Comparison of ENCODE assay signal across 21 mouse cellular contexts in the genomic region with DNA sequence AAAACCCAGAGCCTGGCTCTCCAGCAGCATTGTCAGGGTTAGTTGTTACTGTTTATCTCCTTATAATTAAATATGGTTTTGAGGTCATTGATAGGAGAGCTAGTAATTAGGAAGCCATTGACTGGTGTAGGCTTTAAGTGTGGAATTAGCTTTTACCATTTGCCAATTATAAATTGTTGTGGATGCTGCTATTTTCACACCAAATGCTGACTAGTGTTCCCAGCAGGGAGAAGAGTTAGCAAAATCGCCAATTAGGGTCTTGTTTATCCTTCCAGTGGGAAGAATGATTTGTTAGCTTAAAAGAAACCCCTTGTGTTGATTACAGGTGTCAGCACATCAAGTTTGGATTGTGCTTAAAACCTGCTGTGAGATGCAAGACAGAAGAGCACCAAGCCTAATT.
DNase-seq lines count a peak whose midpoint lies in the region; ATAC-seq and TF ChIP-seq lines count a peak whose summit lies in the region.
"Had no signal": no experiment of that assay in that cellular context is flagged by ENCODE, and none has a peak within 500 bp of the region (broad histone marks: within the 10 kb centered on the region; RNA-seq: fewer than 3 reads in every experiment).

No protein-coding gene starts in this region.

- no peak overlapping the region for H3K4me3 ChIP-seq in forebrain, embryonic 12.5 days (replicated peaks)
- no peak overlapping the region for H3K4me3 ChIP-seq in forebrain, postnatal 0 days (ENCODE audit: low read depth, low read length)
- no peak overlapping the region for H3K4me3 ChIP-seq in forebrain, embryonic 13.5 days
- no peak overlapping the region for H3K4me3 ChIP-seq in forebrain, embryonic 15.5 days
- H3K4me3 ChIP-seq: embryonic facial prominence, embryonic 13.5 days; embryonic facial prominence, embryonic 15.5 days; erythroblast, embryonic 14.5 days had no signal

- H3K27me3 ChIP-seq in forebrain, embryonic 12.5 days, result no peaks in the 10 kb centered on the region
- H3K27me3 ChIP-seq in forebrain, postnatal 0 days (ENCODE audit: insufficient read depth, low read length), result no peaks in the 10 kb centered on the region; the same call in 1 of the 2 replicates
- H3K27me3 ChIP-seq in forebrain, embryonic 13.5 days, result peaks cover 2% of the 10 kb centered on the region; the same call in 1 of the 2 replicates
- no peaks in the 10 kb centered on the region for H3K27me3 ChIP-seq in forebrain, embryonic 15.5 days
- H3K27me3 ChIP-seq: embryonic facial prominence, embryonic 13.5 days; embryonic facial prominence, embryonic 15.5 days had no signal

- WGBS in forebrain, embryonic 12.5 days, result 5% methylated on average over 1 of the region's 1 CpGs
- WGBS in forebrain, postnatal 0 days, result 4% methylated on average over 1 of the region's 1 CpGs
- WGBS in forebrain, embryonic 13.5 days, result 0% methylated on average over 1 of the region's 1 CpGs
- WGBS in forebrain, embryonic 15.5 days, result 2% methylated on average over 1 of the region's 1 CpGs

- peaks cover 8% of the 10 kb centered on the region for H3K4me1 ChIP-seq in forebrain, embryonic 12.5 days
- no peaks in the 10 kb centered on the region; the same call in 1 of the 2 replicates for H3K4me1 ChIP-seq in forebrain, postnatal 0 days (ENCODE audit: insufficient read depth)
- H3K4me1 ChIP-seq in forebrain, embryonic 13.5 days, result peaks cover 10% of the 10 kb centered on the region
- peaks cover 13% of the 10 kb centered on the region for H3K4me1 ChIP-seq in forebrain, embryonic 15.5 days
- H3K4me1 ChIP-seq: embryonic facial prominence, embryonic 15.5 days had no signal

- TF ChIP-seq POLR2A in brain, embryonic 14.5 days (IDR thresholded peaks at IDR 0.05; ENCODE audit: borderline replicate concordance, extremely low read depth, insufficient read depth, insufficient read length, poor library complexity, severe bottlenecking), result no peak

- peak; percentile 71; the same call in 1 of the 2 replicates for ATAC-seq in forebrain, embryonic 12.5 days (ENCODE audit: low FRiP score)
- no peak for ATAC-seq in forebrain, postnatal 0 days
- peak; percentile 82 for ATAC-seq in forebrain, embryonic 13.5 days
- ATAC-seq in forebrain, embryonic 15.5 days (replicated peaks), result peak; percentile 78

- TF ChIP-seq CTCF in forebrain, postnatal 0 days (IDR thresholded peaks at IDR 0.05; ENCODE audit: low read depth), result no peak
- TF ChIP-seq CTCF in brain, embryonic 14.5 days (IDR thresholded peaks at IDR 0.05; ENCODE audit: borderline replicate concordance, extremely low read depth, insufficient read depth, insufficient read length), result no peak

- no peak overlapping the region for H3K27ac ChIP-seq in forebrain, embryonic 12.5 days
- no peak overlapping the region for H3K27ac ChIP-seq in forebrain, postnatal 0 days (ENCODE audit: low read depth, low read length)
- no peak overlapping the region for H3K27ac ChIP-seq in forebrain, embryonic 13.5 days
- no peak overlapping the region for H3K27ac ChIP-seq in forebrain, embryonic 15.5 days (replicated peaks)
- H3K27ac ChIP-seq: embryonic facial prominence, embryonic 13.5 days; embryonic facial prominence, embryonic 15.5 days had no signal

- H3K4me2 ChIP-seq in forebrain, embryonic 12.5 days, result no peak overlapping the region
- H3K4me2 ChIP-seq in forebrain, postnatal 0 days (ENCODE audit: low read depth), result no peak overlapping the region
- no peak overlapping the region for H3K4me2 ChIP-seq in forebrain, embryonic 13.5 days
- H3K4me2 ChIP-seq in forebrain, embryonic 15.5 days (replicated peaks), result no peak overlapping the region
- H3K4me2 ChIP-seq: embryonic facial prominence, embryonic 13.5 days; embryonic facial prominence, embryonic 15.5 days had no signal

- DNase-seq in forebrain, postnatal 0 days, result no peak
- DNase-seq in brain, embryonic 14.5 days (ENCODE audit: low read depth), result peak; percentile 82
- no peak for DNase-seq in adrenal gland, adult 8-10 months
- DNase-seq in gastrocnemius, postnatal 4 days (ENCODE audit: low spot score in 2 of 2), result no peak
- DNase-seq in thymus, postnatal 25 days, result no peak
- DNase-seq: adrenal gland, adult 2 months; adrenal gland, postnatal 14 days; adrenal gland, postnatal 36 days; cerebellum, adult 11 months; cerebellum, adult 18-20 months; cerebellum, adult 8-10 months; cerebellum, adult 9-11 months; cerebellum, postnatal 14 days; cerebellum, postnatal 36 days; embryo, embryonic 11 days had no signal

- no peak overlapping the region for H3K9ac ChIP-seq in forebrain, embryonic 12.5 days
- H3K9ac ChIP-seq in forebrain, postnatal 0 days, result no peak overlapping the region
- H3K9ac ChIP-seq in forebrain, embryonic 13.5 days, result no peak overlapping the region
- H3K9ac ChIP-seq in forebrain, embryonic 15.5 days (replicated peaks), result no peak overlapping the region
- H3K9ac ChIP-seq: embryonic facial prominence, embryonic 13.5 days; embryonic facial prominence, embryonic 15.5 days had no signal

- no peaks in the 10 kb centered on the region for H3K9me3 ChIP-seq in forebrain, embryonic 12.5 days
- no peaks in the 10 kb centered on the region for H3K9me3 ChIP-seq in forebrain, postnatal 0 days (ENCODE audit: low read length)
- H3K9me3 ChIP-seq in forebrain, embryonic 13.5 days (replicated peaks), result no peaks in the 10 kb centered on the region
- H3K9me3 ChIP-seq in forebrain, embryonic 15.5 days, result no peaks in the 10 kb centered on the region
- H3K9me3 ChIP-seq: embryonic facial prominence, embryonic 13.5 days; embryonic facial prominence, embryonic 15.5 days had no signal

- no peaks in the 10 kb centered on the region for H3K36me3 ChIP-seq in forebrain, embryonic 12.5 days (replicated peaks)
- no peaks in the 10 kb centered on the region for H3K36me3 ChIP-seq in forebrain, postnatal 0 days (ENCODE audit: insufficient read depth)
- no peaks in the 10 kb centered on the region for H3K36me3 ChIP-seq in forebrain, embryonic 13.5 days (ENCODE audit: poor library complexity, severe bottlenecking)
- no peaks in the 10 kb centered on the region for H3K36me3 ChIP-seq in forebrain, embryonic 15.5 days
- H3K36me3 ChIP-seq: embryonic facial prominence, embryonic 13.5 days; embryonic facial prominence, embryonic 15.5 days had no signal
